Mouse (Mus musculus) urinary bladder, postnatal 10 days (tissue): Measurements from ENCODE around the gene Bloc1s3.
"Not testable (repeated sequence)": the region's sequence is repeated elsewhere in the genome, so short reads cannot be mapped to it uniquely, and the experiment has no call there.

ENCODE experiments used
- DNase-seq: peaks from one replicate; pipeline ENCODE4 v3.0.0; 2022; ENCODE audit warnings: low spot score

Gene Bloc1s3

GRCm38 (mm10) chr7:19517652-19518365 lies 9.6 kb upstream of the Bloc1s3 start, which contains the start of gene Nkpd1:
Gene Nkpd1 (plus strand): TSS chr7:19517838.
- no peak for DNase-seq

GRCm38 (mm10) chr7:19512353-19512752 lies 4.2 kb upstream of the Bloc1s3 start:
- no peak for DNase-seq

- DNase-seq: not testable (repeated sequence)
Measured at GRCm38 (mm10) chr7:19511934-19512333, 3.8 kb upstream of the Bloc1s3 start.

GRCm38 (mm10) chr7:19509786-19510185 lies 1.6 kb upstream of the Bloc1s3 start:
- DNase-seq: no peak

GRCm38 (mm10) chr7:19508924-19509568 lies 879 bp upstream of the Bloc1s3 start:
- DNase-seq: no peak

- DNase-seq: no peak
Measured at GRCm38 (mm10) chr7:19507612-19507981, 570 bp downstream of the Bloc1s3 start.

GRCm38 (mm10) chr7:19506969-19507611 lies 1.1 kb downstream of the Bloc1s3 start:
- DNase-seq: no peak

GRCm38 (mm10) chr7:19506326-19506725 lies 1.8 kb downstream of the Bloc1s3 start:
- no peak for DNase-seq

- DNase-seq: no peak
Measured at GRCm38 (mm10) chr7:19503481-19504068, 4.6 kb downstream of the Bloc1s3 start.

- no peak for DNase-seq
Measured at GRCm38 (mm10) chr7:19501658-19502057, 6.5 kb downstream of the Bloc1s3 start.

GRCm38 (mm10) chr7:19500420-19501363 lies 7.5 kb downstream of the Bloc1s3 start:
- no peak for DNase-seq

- no peak for DNase-seq
Measured at GRCm38 (mm10) chr7:19498326-19498725, 9.8 kb downstream of the Bloc1s3 start.

- DNase-seq: no peak
Measured at GRCm38 (mm10) chr7:19496214-19496555, 12.0 kb downstream of the Bloc1s3 start.

GRCm38 (mm10) chr7:19495521-19496213 lies 12.5 kb downstream of the Bloc1s3 start:
- no peak for DNase-seq

GRCm38 (mm10) chr7:19494751-19495474 lies 13.3 kb downstream of the Bloc1s3 start:
- no peak for DNase-seq

- no peak for DNase-seq
Measured at GRCm38 (mm10) chr7:19491731-19492130, 16.4 kb downstream of the Bloc1s3 start.

GRCm38 (mm10) chr7:19489525-19489924 lies 18.6 kb downstream of the Bloc1s3 start:
- no peak for DNase-seq

- DNase-seq: no peak
Measured at GRCm38 (mm10) chr7:19486549-19486948, 21.6 kb downstream of the Bloc1s3 start.

GRCm38 (mm10) chr7:19485488-19485887 lies 22.7 kb downstream of the Bloc1s3 start:
- no peak for DNase-seq

GRCm38 (mm10) chr7:19483281-19483680 lies 24.9 kb downstream of the Bloc1s3 start:
- DNase-seq: no peak
